In the genomic region with DNA sequence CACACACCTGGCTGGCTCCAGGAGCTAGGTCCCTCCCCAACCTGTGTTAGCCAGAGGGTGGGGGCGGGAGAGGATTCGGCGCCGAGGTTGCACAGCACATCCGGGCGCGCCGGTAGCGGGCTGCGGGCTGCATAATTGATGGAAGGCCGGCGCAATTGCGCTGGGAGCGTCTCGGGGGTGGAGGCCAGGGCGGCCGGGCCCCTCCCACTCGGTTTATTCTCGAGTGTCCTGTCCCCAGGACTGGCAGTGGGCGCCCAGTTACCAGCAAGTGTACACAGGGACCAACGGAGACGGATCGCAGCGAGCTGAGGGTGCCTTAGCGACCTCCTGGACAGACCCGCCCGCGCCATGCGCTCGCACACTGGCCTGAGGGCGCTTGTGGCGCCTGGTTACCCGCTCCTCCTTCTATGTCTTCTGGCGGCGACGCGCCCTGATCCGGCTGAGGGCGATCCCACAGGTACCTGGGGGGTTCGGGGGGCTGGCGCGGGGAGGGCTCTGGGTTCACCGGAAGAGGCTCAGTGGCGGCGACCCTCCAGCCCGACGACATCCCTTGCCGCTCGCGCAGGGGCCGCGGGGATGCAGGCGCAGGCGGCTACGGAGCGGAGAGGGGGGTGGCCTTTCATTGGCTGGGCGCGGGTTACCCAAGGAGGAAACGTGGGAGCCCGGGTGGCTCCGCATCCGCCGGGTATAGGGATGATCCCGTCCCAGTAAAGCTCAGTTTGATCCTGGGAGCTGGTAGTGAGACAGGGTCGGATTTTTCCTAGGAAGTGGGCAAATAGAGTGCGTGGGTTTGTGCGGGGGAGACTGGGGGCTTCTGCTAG, we compare ENCODE assay signal across 8 mouse cellular contexts. TPM values are rescaled to one million over a fixed set of nuclear protein-coding genes. Genes with fewer than 3 reads are reported as not detected.
DNase-seq lines count a peak whose midpoint lies in the region; ATAC-seq and TF ChIP-seq lines count a peak whose summit lies in the region.

A gene (minus strand): TSS at position 575 of the 821 bp plus-strand sequence.

- no peaks in the 10 kb centered on the region for H3K9me3 ChIP-seq in hindbrain, embryonic 15.5 days

- no peaks in the 10 kb centered on the region for H3K36me3 ChIP-seq in hindbrain, embryonic 15.5 days

- peak; percentile 45; the same call in 1 of the 2 replicates for TF ChIP-seq POLR2A in cerebellum, adult 2 months (IDR thresholded peaks at IDR 0.05; ENCODE audit: borderline replicate concordance, insufficient read depth, low read length)

- peak within 1 kb of the TSS; percentile 78 for H3K9ac ChIP-seq in hindbrain, embryonic 15.5 days

- peak; percentile 87 to 88 for DNase-seq in cerebellum, adult 2 months
- peak; percentile 66 for DNase-seq in forelimb bud, embryonic 11.5 days (ENCODE audit: low read depth, low spot score)
- peak; percentile 38 to 50 for DNase-seq in left cerebral cortex, adult 8-10 months (ENCODE audit: low spot score in 2 of 2)
- peak; percentile 68 to 79 for DNase-seq in lung, postnatal 4 days
- DNase-seq in retina, postnatal 7 days (ENCODE audit: low read depth, low spot score): peak; percentile 39
- peak; percentile 69 for DNase-seq in yolk sac, embryonic 10.5 days (ENCODE audit: low spot score)

- H3K27ac ChIP-seq in cerebellum, adult 2 months (ENCODE audit: insufficient read depth, low read length): peak within 1 kb of the TSS; percentile 50
- H3K27ac ChIP-seq in hindbrain, embryonic 15.5 days (replicated peaks): peak within 1 kb of the TSS; percentile 80

- no peak for TF ChIP-seq CTCF in cerebellum, adult 2 months (IDR thresholded peaks at IDR 0.05; ENCODE audit: borderline replicate concordance, insufficient read depth, low read depth, low read length)

- H3K4me2 ChIP-seq in hindbrain, embryonic 15.5 days: peak within 1 kb of the TSS; percentile 68

- WGBS in cerebellum, adult 2 months: 1% methylated on average over 67 of the region's 67 CpGs
- WGBS in hindbrain, embryonic 15.5 days: under 1% methylated on average over 62 of the region's 67 CpGs

- no peaks in the 10 kb centered on the region for H3K27me3 ChIP-seq in cerebellum, adult 2 months (ENCODE audit: control insufficient read depth, insufficient read depth, low read length)
- H3K27me3 ChIP-seq in hindbrain, embryonic 15.5 days: no peaks in the 10 kb centered on the region

- ATAC-seq in activated CD4-positive, CD25-positive, alpha-beta regulatory T cell, adult 4 months: peak; percentile 50
- ATAC-seq in hindbrain, embryonic 15.5 days (ENCODE audit: low FRiP score, low read depth): peak; percentile 89

- peak within 1 kb of the TSS; percentile 84 for H3K4me3 ChIP-seq in cerebellum, adult 2 months (replicated peaks; ENCODE audit: insufficient read depth, low read depth, low read length)
- H3K4me3 ChIP-seq in hindbrain, embryonic 15.5 days: peak within 1 kb of the TSS; percentile 67

- H3K4me1 ChIP-seq in cerebellum, adult 2 months (ENCODE audit: control insufficient read depth, insufficient read depth, low read length): peaks cover 9% of the 10 kb centered on the region; the same call in 1 of the 2 replicates
- H3K4me1 ChIP-seq in hindbrain, embryonic 15.5 days (replicated peaks): peaks cover 22% of the 10 kb centered on the region

RNA-seq across cellular contexts. Expression of the gene that starts here (rescaled TPM):
- polyA plus RNA-seq in activated CD4-positive, CD25-positive, alpha-beta regulatory T cell, adult 4 months (2017; shearing (Covaris generic)): under 1 TPM; 0.27 to 0.38 TPM
- polyA plus RNA-seq in cerebellum, adult 2 months (2012; rRNA removed): 1.6 and 1.8 TPM in 2 replicates
- polyA plus RNA-seq in hindbrain, embryonic 15.5 days (2015; fragmentation: Nextera tagmentation; extraction: Ambion mirVana): 0.34 and 0.41 TPM in 2 replicates
- total RNA-seq in left cerebral cortex, adult 8-10 months (2022): 1 to 10 TPM; 1.3 to 1.6 (median 1.4) TPM

Comparison
In these comparisons a context has a peak if more than half of its experiments do, and no peak if none do; other contexts are left out.
1. Peak in every context shown above with its lines: DNase-seq, ATAC-seq, H3K4me3 ChIP-seq and H3K27ac ChIP-seq.
2. Peak in ATAC-seq in activated CD4-positive, CD25-positive, alpha-beta regulatory T cell, adult 4 months; RNA of the gene not detected or under 1 TPM.
3. Peak in ATAC-seq, H3K4me3 ChIP-seq, H3K27ac ChIP-seq, H3K9ac ChIP-seq and H3K4me2 ChIP-seq in hindbrain, embryonic 15.5 days; RNA of the gene not detected or under 1 TPM.